Mouse (Mus musculus) limb, embryonic 13.5 days (tissue): Measurements from ENCODE around the gene Cfhr2. TPM values are rescaled to one million over a fixed set of nuclear protein-coding genes. Genes with fewer than 3 reads are reported as not detected.
"Not testable (repeated sequence)": the region's sequence is repeated elsewhere in the genome, so short reads cannot be mapped to it uniquely, and the experiment has no call there.

Experiments used
- ATAC-seq: fragments of 200-750 bp; cut with Nextera tagmentation; 2 replicates; pipeline ENCODE4 v1.8.0; 2017; ENCODE audit warnings: low read depth, moderate number of reproducible peaks, moderate TSS enrichment; ENCODE audit not compliant: low FRiP score
- H3K27ac ChIP-seq: fragments of 300-500 bp; sonication (generic); 2 replicates; pipeline ENCODE4 v1.5.1; 2015; ENCODE audit warnings: inconsistent platforms, mild to moderate bottlenecking, moderate library complexity
- H3K27me3 ChIP-seq: fragments of 300-500 bp; sonication (generic); 2 replicates; pipeline ENCODE4 v1.6.1; 2015; ENCODE audit warnings: mild to moderate bottlenecking, inconsistent platforms
- H3K36me3 ChIP-seq: fragments of 300-500 bp; sonication (generic); 2 replicates; pipeline ENCODE4 v1.6.1; 2015; ENCODE audit warnings: inconsistent platforms, mild to moderate bottlenecking, moderate library complexity
- H3K4me1 ChIP-seq: fragments of 300-500 bp; sonication (generic); 2 replicates; pipeline ENCODE4 v1.6.1; 2015; ENCODE audit warnings: inconsistent platforms
- H3K4me2 ChIP-seq: fragments of 300-500 bp; sonication (generic); replicated peaks from 2 replicates; pipeline ENCODE4 v1.6.1; 2015; ENCODE audit warnings: inconsistent platforms, mild to moderate bottlenecking, moderate library complexity
- H3K4me3 ChIP-seq: fragments of 300-500 bp; sonication (generic); 2 replicates; pipeline ENCODE4 v1.5.1; 2015; ENCODE audit warnings: moderate library complexity, mild to moderate bottlenecking, inconsistent platforms
- H3K9ac ChIP-seq: fragments of 300-500 bp; sonication (generic); 2 replicates; pipeline ENCODE4 v1.6.1; 2015; ENCODE audit warnings: mild to moderate bottlenecking, inconsistent platforms
- H3K9me3 ChIP-seq: fragments of 300-500 bp; sonication (generic); 2 replicates; pipeline ENCODE4 v1.6.1; 2016; ENCODE audit warnings: inconsistent platforms
- WGBS: fragments of 180-500 bp; shearing (Covaris S2); methylation state at CpG from one replicate; pipeline ENCODE4 v1.1.7; 2015; 5-methylcytosine and 5-hydroxymethylcytosine counted together
- polyA plus RNA-seq: library from polyadenylated mRNA; unstranded; fragments of >200 nt; fragmentation: Nextera tagmentation; extraction: Ambion mirVana; gene quantifications from 2 replicates; pipeline ENCODE4 v1.2.1, GENCODE M21; 2015

Cfhr2 gene
- not detected in 2 replicates for polyA plus RNA-seq

- no peaks in the 10 kb centered on the region for H3K9me3 ChIP-seq
- H3K4me1 ChIP-seq, result no peaks in the 10 kb centered on the region
- H3K36me3 ChIP-seq, result no peaks in the 10 kb centered on the region
- no peak within 1 kb of the TSS for H3K4me2 ChIP-seq
- WGBS, result 76% methylated on average over 1 of the region's 1 CpGs
- H3K9ac ChIP-seq, result no peak within 1 kb of the TSS
- H3K4me3 ChIP-seq, result no peak within 1 kb of the TSS
- no peak for ATAC-seq
- no peak within 1 kb of the TSS for H3K27ac ChIP-seq
- no peaks in the 10 kb centered on the region for H3K27me3 ChIP-seq
These were observed at the start of gene Cfhr2 for GRCm38 (mm10) chr1:139858548-139858947. Gene Cfhr2 (minus strand): TSS chr1:139858702.

GRCm38 (mm10) chr1:139863751-139864150, 5.2 kb upstream of the Cfhr2 start:
- Histone ChIP-seq H3K4me1 (no peaks in the 10 kb centered on the region), H3K9ac (no peak overlapping the region), H3K4me3 (no peak overlapping the region), H3K27ac (no peak overlapping the region), H3K9me3 (no peaks in the 10 kb centered on the region), H3K27me3 (no peaks in the 10 kb centered on the region), H3K36me3 (no peaks in the 10 kb centered on the region), H3K4me2 (no peak overlapping the region)
- ATAC-seq, result no peak

- Histone ChIP-seq H3K4me1 (no peaks in the 10 kb centered on the region), H3K9me3 (no peaks in the 10 kb centered on the region), H3K4me3 (no peak overlapping the region), H3K27me3 (no peaks in the 10 kb centered on the region), H3K27ac (no peak overlapping the region), H3K4me2 (no peak overlapping the region), H3K9ac (no peak overlapping the region), H3K36me3 (no peaks in the 10 kb centered on the region)
- no peak for ATAC-seq
These were observed 1.7 kb upstream of the Cfhr2 start for GRCm38 (mm10) chr1:139860176-139860575.

- 61% methylated on average over 7 of the region's 7 CpGs for WGBS
- H3K9ac ChIP-seq, result no peak overlapping the region
- ATAC-seq, result no peak
- H3K27ac ChIP-seq, result no peak overlapping the region
- H3K27me3 ChIP-seq, result no peaks in the 10 kb centered on the region
- no peaks in the 10 kb centered on the region for H3K4me1 ChIP-seq
- no peak overlapping the region for H3K4me3 ChIP-seq
- H3K4me2 ChIP-seq, result no peak overlapping the region
- H3K9me3 ChIP-seq, result 0 out of 2 replicates have a peak, but pooled peaks cover 8% of the 10 kb centered on the region
- no peaks in the 10 kb centered on the region for H3K36me3 ChIP-seq
These were observed 18.8 kb downstream of the Cfhr2 start for GRCm38 (mm10) chr1:139839699-139840098.

GRCm38 (mm10) chr1:139839290-139839689, 19.2 kb downstream of the Cfhr2 start:
- Histone ChIP-seq H3K4me3 (no peak overlapping the region), H3K9ac (no peak overlapping the region), H3K4me1 (no peaks in the 10 kb centered on the region), H3K27ac (no peak overlapping the region), H3K36me3 (no peaks in the 10 kb centered on the region), H3K27me3 (no peaks in the 10 kb centered on the region), H3K4me2 (no peak overlapping the region), H3K9me3 (0 out of 2 replicates have a peak, but pooled peaks cover 8% of the 10 kb centered on the region)
- no peak for ATAC-seq
- WGBS, result 86% methylated on average over 2 of the region's 2 CpGs

- Histone ChIP-seq H3K9ac (no peak overlapping the region), H3K36me3 (no peaks in the 10 kb centered on the region), H3K27ac (no peak overlapping the region), H3K4me1 (no peaks in the 10 kb centered on the region), H3K4me2 (no peak overlapping the region), H3K9me3 (no peaks in the 10 kb centered on the region), H3K27me3 (no peaks in the 10 kb centered on the region), H3K4me3 (no peak overlapping the region)
- ATAC-seq, result no peak
These were observed 49.9 kb downstream of the Cfhr2 start for GRCm38 (mm10) chr1:139808594-139808993.

GRCm38 (mm10) chr1:139781143-139781542, 77.4 kb downstream of the Cfhr2 start, which contains the start of gene Gm4788:
Gene Gm4788 (minus strand): TSS chr1:139781243.
- H3K9ac ChIP-seq, result no peak within 1 kb of the TSS
- no peak for ATAC-seq
- WGBS, result 88% methylated on average over 1 of the region's 1 CpGs

GRCm38 (mm10) chr1:139769913-139770312, 88.6 kb downstream of the Cfhr2 start:
- not testable (repeated sequence) for H3K27me3 ChIP-seq, H3K27ac ChIP-seq, H3K9ac ChIP-seq, H3K36me3 ChIP-seq, H3K4me2 ChIP-seq, H3K4me3 ChIP-seq, H3K9me3 ChIP-seq, H3K4me1 ChIP-seq, ATAC-seq
- 80% methylated on average over 3 of the region's 3 CpGs for WGBS

More at GRCm38 (mm10) chr1:139781143-139781542, 77.4 kb downstream of the Cfhr2 start, which contains the start of gene Gm4788:
- Histone ChIP-seq H3K4me3 (no peak within 1 kb of the TSS), H3K36me3 (no peaks in the 10 kb centered on the region), H3K27ac (no peak within 1 kb of the TSS), H3K9me3 (peaks cover 4% of the 10 kb centered on the region; the same call in 1 of the 2 replicates), H3K27me3 (no peaks in the 10 kb centered on the region), H3K4me2 (no peak within 1 kb of the TSS), H3K4me1 (no peaks in the 10 kb centered on the region)

Other genes with a start within 250 kb of the Cfhr2 start
- gene Gm4788, start 77.5 kb downstream of the Cfhr2 start, polyA plus RNA-seq, result not detected in 2 replicates